Comparison of ENCODE assay signal across 8 mouse cellular contexts in the genomic region with DNA sequence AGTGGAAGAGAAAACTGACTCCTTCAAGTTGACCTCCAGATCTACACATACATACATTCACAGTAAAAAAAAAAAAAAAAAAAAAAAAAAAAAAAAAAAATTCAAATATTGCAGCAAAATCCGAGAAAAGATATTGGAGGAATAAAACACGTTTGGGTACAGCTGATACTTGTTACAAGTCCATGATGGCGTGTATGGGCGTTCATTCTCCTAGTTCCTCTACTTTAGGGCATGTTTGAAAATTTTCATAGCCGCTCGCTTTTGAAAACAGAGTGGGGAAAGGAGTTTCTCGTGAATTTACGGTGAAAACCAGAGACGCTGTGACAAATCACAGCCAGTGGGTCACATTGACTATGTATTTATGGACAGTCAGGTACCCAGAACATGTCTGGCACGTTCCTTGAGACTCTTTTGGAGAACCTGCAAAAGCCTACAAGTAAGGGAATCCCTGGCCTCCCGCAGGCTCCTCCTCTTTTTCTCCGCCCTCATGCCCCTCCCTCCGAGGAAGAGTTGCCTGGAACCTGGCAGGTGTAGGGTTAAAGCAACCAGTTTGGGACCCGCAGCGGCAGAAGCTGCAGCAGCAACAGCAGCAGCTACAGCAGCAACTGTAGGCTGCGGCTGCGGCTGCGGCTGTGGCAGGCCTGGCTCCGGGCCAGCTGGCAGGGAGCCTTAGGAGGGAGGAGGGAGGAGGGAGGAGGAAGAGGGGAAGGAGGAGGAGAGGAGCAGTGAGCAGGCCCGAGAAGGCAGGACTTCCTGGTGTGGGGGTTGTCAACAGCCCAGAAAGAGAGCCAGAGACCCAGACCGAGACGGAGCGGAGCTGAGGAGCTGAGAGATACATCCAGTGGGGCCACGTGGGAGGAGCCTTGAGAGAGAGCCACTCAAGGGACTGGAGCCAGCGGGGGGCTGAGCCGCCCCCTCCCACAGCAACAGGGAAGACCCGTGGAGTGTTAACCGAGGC. TPM values are rescaled to one million over a fixed set of nuclear protein-coding genes. Genes with fewer than 3 reads are reported as not detected.
DNase-seq lines count a peak whose midpoint lies in the region; ATAC-seq and TF ChIP-seq lines count a peak whose summit lies in the region.

A gene (plus strand): TSS at position 517 of the 958 bp plus-strand sequence.

- peak; percentile 56; the same call in 1 of the 2 replicates for TF ChIP-seq POLR2A in bone marrow macrophage, adult 2 months (IDR thresholded peaks at IDR 0.05; ENCODE audit: borderline replicate concordance, low read depth, low read length)

- H3K4me3 ChIP-seq in C2C12 (ENCODE audit: insufficient read depth, poor library complexity, severe bottlenecking) = peak within 1 kb of the TSS; percentile 67
- H3K4me3 ChIP-seq in bone marrow macrophage, adult 2 months (ENCODE audit: insufficient read depth, low read length) = peak within 1 kb of the TSS; percentile 79
- peak within 1 kb of the TSS; percentile 72 for H3K4me3 ChIP-seq in embryonic facial prominence, embryonic 15.5 days (replicated peaks)
- peak within 1 kb of the TSS; percentile 75 for H3K4me3 ChIP-seq in limb, embryonic 15.5 days
- peak within 1 kb of the TSS; percentile 60 for H3K4me3 ChIP-seq in midbrain, postnatal 0 days (ENCODE audit: low read depth, low read length)

- peaks cover 7% of the 10 kb centered on the region for H3K4me1 ChIP-seq in bone marrow macrophage, adult 2 months (ENCODE audit: control insufficient read depth, insufficient read depth, low read length)
- H3K4me1 ChIP-seq in embryonic facial prominence, embryonic 15.5 days = peaks cover 45% of the 10 kb centered on the region
- peaks cover 49% of the 10 kb centered on the region for H3K4me1 ChIP-seq in limb, embryonic 15.5 days
- peaks cover 5% of the 10 kb centered on the region; the same call in 1 of the 2 replicates for H3K4me1 ChIP-seq in midbrain, postnatal 0 days (ENCODE audit: insufficient read depth, low read length)

- H3K27me3 ChIP-seq in C2C12 (ENCODE audit: control insufficient read depth, insufficient read depth, insufficient read length) = no peaks in the 10 kb centered on the region
- H3K27me3 ChIP-seq in embryonic facial prominence, embryonic 15.5 days = no peaks in the 10 kb centered on the region
- H3K27me3 ChIP-seq in limb, embryonic 15.5 days = no peaks in the 10 kb centered on the region
- no peaks in the 10 kb centered on the region for H3K27me3 ChIP-seq in midbrain, postnatal 0 days (ENCODE audit: insufficient read depth, low read length)

- peak within 1 kb of the TSS; percentile 86 for H3K9ac ChIP-seq in embryonic facial prominence, embryonic 15.5 days
- peak within 1 kb of the TSS; percentile 70 for H3K9ac ChIP-seq in limb, embryonic 15.5 days
- peak within 1 kb of the TSS; percentile 70 for H3K9ac ChIP-seq in midbrain, postnatal 0 days (replicated peaks; ENCODE audit: low read length, poor library complexity, severe bottlenecking)

- 2% methylated on average over 28 of the region's 28 CpGs for WGBS in embryonic facial prominence, embryonic 15.5 days
- 3% methylated on average over 28 of the region's 28 CpGs for WGBS in limb, embryonic 15.5 days
- WGBS in midbrain, postnatal 0 days = 4% methylated on average over 28 of the region's 28 CpGs

- no peaks in the 10 kb centered on the region for H3K9me3 ChIP-seq in embryonic facial prominence, embryonic 15.5 days (replicated peaks)
- no peaks in the 10 kb centered on the region for H3K9me3 ChIP-seq in limb, embryonic 15.5 days
- H3K9me3 ChIP-seq in midbrain, postnatal 0 days (ENCODE audit: low read length) = no peaks in the 10 kb centered on the region

- DNase-seq in heart, adult 8-10 months (ENCODE audit: low spot score) = peak; percentile 94
- peak; percentile 95 for DNase-seq in kidney, adult 9 months
- DNase-seq in midbrain, postnatal 0 days (ENCODE audit: low spot score) = peak; percentile 94
- DNase-seq in spleen, postnatal 14 days (ENCODE audit: low spot score in 2 of 2) = peak; percentile 91 to 93

- peaks cover 37% of the 10 kb centered on the region for H3K79me2 ChIP-seq in C2C12 (ENCODE audit: control insufficient read depth, insufficient read depth)

- no peak for TF ChIP-seq CTCF in C2C12 (IDR thresholded peaks at IDR 0.05; ENCODE audit: control insufficient read depth, insufficient read depth, insufficient read length)
- no peak for TF ChIP-seq CTCF in bone marrow macrophage, adult 2 months (IDR thresholded peaks at IDR 0.05; ENCODE audit: low read depth, low read length)
- TF ChIP-seq CTCF in midbrain, postnatal 0 days (IDR thresholded peaks at IDR 0.05) = no peak

- H3ac ChIP-seq in C2C12 (ENCODE audit: control insufficient read depth, insufficient read length, low read depth) = peak within 1 kb of the TSS; percentile 61

- ATAC-seq in embryonic facial prominence, embryonic 15.5 days (ENCODE audit: insufficient number of reproducible peaks, low FRiP score, low TSS enrichment, low read depth) = peak; percentile 91
- ATAC-seq in limb, embryonic 15.5 days (ENCODE audit: insufficient number of reproducible peaks, low FRiP score, low TSS enrichment, low read depth) = peak; percentile 89
- peak; percentile 50 for ATAC-seq in midbrain, postnatal 0 days (ENCODE audit: low FRiP score)

- H3K27ac ChIP-seq in bone marrow macrophage, adult 2 months (ENCODE audit: insufficient read depth, low read depth, low read length) = peak within 1 kb of the TSS; percentile 90
- peak within 1 kb of the TSS; percentile 97 for H3K27ac ChIP-seq in embryonic facial prominence, embryonic 15.5 days (replicated peaks)
- H3K27ac ChIP-seq in limb, embryonic 15.5 days = peak within 1 kb of the TSS; percentile 98
- H3K27ac ChIP-seq in midbrain, postnatal 0 days (ENCODE audit: low read depth, low read length) = peak within 1 kb of the TSS; percentile 72

- H3K79me3 ChIP-seq in C2C12 (ENCODE audit: low read depth) = peaks cover 15% of the 10 kb centered on the region

- no peaks in the 10 kb centered on the region for H3K36me3 ChIP-seq in C2C12 (ENCODE audit: control insufficient read depth, insufficient read depth)
- 0 out of 2 replicates have a peak, but pooled peaks cover 5% of the 10 kb centered on the region for H3K36me3 ChIP-seq in embryonic facial prominence, embryonic 15.5 days
- H3K36me3 ChIP-seq in limb, embryonic 15.5 days = 0 out of 2 replicates have a peak, but pooled peaks cover 3% of the 10 kb centered on the region
- H3K36me3 ChIP-seq in midbrain, postnatal 0 days (ENCODE audit: insufficient read depth, low read length) = no peaks in the 10 kb centered on the region

- H3K4me2 ChIP-seq in embryonic facial prominence, embryonic 15.5 days (replicated peaks) = peak within 1 kb of the TSS; percentile 95
- peak within 1 kb of the TSS; percentile 90 for H3K4me2 ChIP-seq in limb, embryonic 15.5 days
- peak within 1 kb of the TSS; percentile 99 for H3K4me2 ChIP-seq in midbrain, postnatal 0 days (ENCODE audit: low read depth, low read length, poor library complexity, severe bottlenecking)

TF ChIP-seq in C2C12, 6 proteins besides CTCF, POLR2A, EP300 and RAD21:
- TF ChIP-seq USF1 (IDR thresholded peaks at IDR 0.05; ENCODE audit: low read depth) (peak; percentile 60), CEBPB (IDR thresholded peaks at IDR 0.05; ENCODE audit: low read depth) (no peak)
TF ChIP-seq in C2C12: peak in this region for 1.

RNA-seq across cellular contexts. Expression of the gene that starts here (rescaled TPM):
- polyA plus RNA-seq in C2C12 (2012; fragmentation: generic; extraction: Trizol) = 32.4 TPM
- 179 and 198 TPM in 2 replicates for polyA plus RNA-seq in bone marrow macrophage, adult 2 months (2012; ENCODE audit: insufficient read depth, insufficient read length, missing spikeins)
- 167 and 175 TPM in 2 replicates for polyA plus RNA-seq in embryonic facial prominence, embryonic 15.5 days (2015; fragmentation: Nextera tagmentation; extraction: Ambion mirVana)
- 100 to 1,000 TPM; 237 to 281 (median 242) TPM for total RNA-seq in heart, adult 8-10 months (2022)
- polyA plus RNA-seq in limb, embryonic 15.5 days (2015; fragmentation: Nextera tagmentation; extraction: Ambion mirVana) = 169 and 197 TPM in 2 replicates
- total RNA-seq in midbrain, postnatal 0 days (2014; rRNA removed) = 188 and 320 TPM in 2 replicates
- 157 and 179 TPM in 2 replicates for polyA plus RNA-seq in midbrain, postnatal 0 days (2015; fragmentation: Nextera tagmentation; extraction: Ambion mirVana)

Comparison
In these comparisons a context has a peak if more than half of its experiments do, and no peak if none do; other contexts are left out.
1. Peak in every context shown above with its lines: DNase-seq, ATAC-seq, H3K4me3 ChIP-seq and H3K27ac ChIP-seq.